In the genomic region with DNA sequence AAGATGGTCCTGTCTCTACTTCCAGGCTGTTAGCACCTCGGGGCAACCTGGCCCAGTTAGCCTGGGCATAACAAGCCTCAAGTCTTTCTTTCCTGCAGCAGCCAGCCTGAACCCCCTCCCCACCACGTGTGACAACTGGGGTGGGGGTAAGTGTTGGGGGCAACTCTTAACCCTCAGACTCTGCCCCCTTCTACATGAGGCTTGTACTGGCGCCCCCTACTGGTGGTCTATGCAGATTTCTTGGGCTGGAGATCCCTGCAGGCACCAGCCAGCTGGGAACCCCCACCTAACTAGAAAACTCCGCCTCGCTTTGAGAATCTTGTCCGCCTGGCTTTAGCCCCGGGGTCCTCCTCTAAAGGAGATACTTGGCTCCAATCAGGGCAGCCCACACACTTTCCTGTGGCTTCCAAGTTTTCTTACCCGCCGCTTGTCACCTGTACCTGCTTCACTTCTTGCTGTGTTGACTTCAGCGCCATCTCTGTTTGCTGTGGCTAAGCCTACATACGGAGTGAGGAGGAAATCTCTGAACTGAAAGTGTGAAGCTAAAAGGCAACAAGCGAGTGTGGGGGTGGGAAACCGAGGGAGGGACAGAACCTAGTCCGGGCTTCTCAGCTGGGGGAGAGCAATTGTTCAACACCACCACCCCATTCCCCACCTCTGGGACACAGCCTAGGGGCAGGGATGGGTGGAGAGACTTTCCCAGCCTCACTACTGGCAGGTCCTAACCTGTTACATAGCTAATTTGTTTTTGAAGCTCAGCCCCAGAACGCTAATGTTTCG, we compare ENCODE assay signal across 9 mouse cellular contexts. TPM values are rescaled to one million over a fixed set of nuclear protein-coding genes. Genes with fewer than 3 reads are reported as not detected.
DNase-seq lines count a peak whose midpoint lies in the region; ATAC-seq and TF ChIP-seq lines count a peak whose summit lies in the region.
"Had no signal": no experiment of that assay in that cellular context is flagged by ENCODE, and none has a peak within 500 bp of the region (broad histone marks: within the 10 kb centered on the region; RNA-seq: fewer than 3 reads in every experiment).

No protein-coding gene starts in this region.

- H3K27ac ChIP-seq in bone marrow macrophage, adult 2 months (ENCODE audit: insufficient read depth, low read depth, low read length): no peak overlapping the region
- H3K27ac ChIP-seq in lung, postnatal 0 days (ENCODE audit: low read length): no peak overlapping the region

- 16% methylated on average over 16 of the region's 16 CpGs for WGBS in lung, postnatal 0 days

- DNase-seq in gastrocnemius, adult 18-20 months (ENCODE audit: low spot score): peak; percentile 15
- DNase-seq in gastrocnemius, postnatal 14 days: no peak
- DNase-seq in A20 (ENCODE audit: low read depth, low spot score): peak; percentile 68
- peak; percentile 60 for DNase-seq in induced T-regulatory cell, adult 2 months (ENCODE audit: low read depth)
- no peak for DNase-seq in lung, postnatal 0 days (ENCODE audit: low spot score)
- DNase-seq in urinary bladder, postnatal 14 days (ENCODE audit: low spot score): peak; percentile 66
- DNase-seq in right cerebral cortex, postnatal 10 days (ENCODE audit: low spot score in 2 of 2): no peak

- no peak overlapping the region for H3K9ac ChIP-seq in lung, postnatal 0 days (replicated peaks; ENCODE audit: low read depth)

- H3K27me3 ChIP-seq in lung, postnatal 0 days (replicated peaks; ENCODE audit: insufficient read depth, low read length): no peaks in the 10 kb centered on the region

- H3K4me1 ChIP-seq in bone marrow macrophage, adult 2 months (ENCODE audit: control insufficient read depth, insufficient read depth, low read length): peaks cover 5% of the 10 kb centered on the region
- H3K4me1 ChIP-seq in lung, postnatal 0 days (ENCODE audit: insufficient read depth, low read depth, low read length): no peaks in the 10 kb centered on the region

- TF ChIP-seq CTCF in bone marrow macrophage, adult 2 months (IDR thresholded peaks at IDR 0.05; ENCODE audit: low read depth, low read length): peak; percentile 73
- peak; percentile 60 for TF ChIP-seq CTCF in lung, postnatal 0 days (IDR thresholded peaks at IDR 0.05)

- no peak overlapping the region for H3K4me3 ChIP-seq in bone marrow macrophage, adult 2 months (ENCODE audit: insufficient read depth, low read length)
- no peak overlapping the region for H3K4me3 ChIP-seq in lung, postnatal 0 days (ENCODE audit: low read depth, low read length)

- peak overlapping the region; percentile 40 for H3K4me2 ChIP-seq in lung, postnatal 0 days (replicated peaks; ENCODE audit: low read depth, low read length)

- TF ChIP-seq POLR2A in bone marrow macrophage, adult 2 months (IDR thresholded peaks at IDR 0.05; ENCODE audit: borderline replicate concordance, low read depth, low read length): no peak

- intact Hi-C loops in gastrocnemius, postnatal 14 days (cut with DNase I; ENCODE audit: low total_unique reads): no loop called here

- TF ChIP-seq EP300 in lung, postnatal 0 days (IDR thresholded peaks at IDR 0.05): no peak

- no peaks in the 10 kb centered on the region for H3K9me3 ChIP-seq in lung, postnatal 0 days (ENCODE audit: low read length)

- ATAC-seq in lung, postnatal 0 days: peak; percentile 43

- H3K36me3 ChIP-seq in lung, postnatal 0 days (ENCODE audit: insufficient read depth, low read length): no peaks in the 10 kb centered on the region

RNA-seq across cellular contexts. Expression of a gene that starts 16.1 kb away (rescaled TPM):
- total RNA-seq in gastrocnemius, adult 18-20 months (2021): 10 to 100 TPM in 1 of 2 experiments, 1 to 10 TPM in 1; 6.4 to 10.6 TPM
- 10 to 100 TPM; 11.4 to 14.5 TPM for total RNA-seq in gastrocnemius, postnatal 14 days (2021)
- not detected in 2 replicates for polyA plus RNA-seq in bone marrow macrophage, adult 2 months (2012; ENCODE audit: insufficient read depth, insufficient read length, missing spikeins)
- 0.10 and 0.24 TPM in 2 replicates for polyA plus RNA-seq in lung, postnatal 0 days (2015; fragmentation: Nextera tagmentation; extraction: Ambion mirVana)
- total RNA-seq: left cerebral cortex, postnatal 25 days had no signal

RNA-seq across cellular contexts. Expression of a gene that starts 33.9 kb away (rescaled TPM):
- total RNA-seq in gastrocnemius, adult 18-20 months (2021): not detected
- not detected for total RNA-seq in gastrocnemius, postnatal 14 days (2021)
- polyA plus RNA-seq in bone marrow macrophage, adult 2 months (2012; ENCODE audit: insufficient read depth, insufficient read length, missing spikeins): not detected in 2 replicates
- 8.7 and 15.3 TPM in 2 replicates for polyA plus RNA-seq in lung, postnatal 0 days (2015; fragmentation: Nextera tagmentation; extraction: Ambion mirVana)
- total RNA-seq: left cerebral cortex, postnatal 25 days had no signal

Comparison
In these comparisons a context has a peak if more than half of its experiments do, and no peak if none do; other contexts are left out.
1. DNase-seq: peak in gastrocnemius, adult 18-20 months (single experiment), A20 (single experiment), induced T-regulatory cell, adult 2 months (single experiment) and urinary bladder, postnatal 14 days (single experiment); none in gastrocnemius, postnatal 14 days (single experiment), lung, postnatal 0 days (single experiment) and right cerebral cortex, postnatal 10 days (0 of 2).